Mouse (Mus musculus): ENCODE data around the gene Pus7. TPM values are rescaled to one million over a fixed set of nuclear protein-coding genes. Genes with fewer than 3 reads are reported as not detected.

The Pus7 gene
- total and polyA plus RNA-seq, 3 experiments = 35.3 to 62.9 (median 61.9) TPM

GRCm38 (mm10) chr5:23756368-23756767 lies 27.1 kb downstream of the Pus7 start:
- TF ChIP-seq CTCF (conservative IDR thresholded peaks at IDR 0.05 in 1 of 2, IDR thresholded peaks at IDR 0.05 in 1 of 2; ENCODE audit: low read depth in 2 of 2, low read length in 2 of 2) = peak; percentile 16 to 32; a peak in 1 of 4 replicates
- no peak for TF ChIP-seq MXI1 (IDR thresholded peaks at IDR 0.05; ENCODE audit: low read depth, low read length)
- TF ChIP-seq USF2 (conservative IDR thresholded peaks at IDR 0.05; ENCODE audit: low read depth, low read length) = no peak
- TF ChIP-seq BHLHE40 (IDR thresholded peaks at IDR 0.05; ENCODE audit: low read depth, low read length) = no peak
- DNase-seq (ENCODE audit: extremely low read depth) = no peak
- Histone ChIP-seq H3K4me3 (replicated peaks in 1 of 3; ENCODE audit: low read depth in 2 of 3, low read length in 2 of 3, poor library complexity in 1 of 3) (no peak overlapping the region), H3K36me3 (replicated peaks in 1 of 2; ENCODE audit: control insufficient read depth in 1 of 2, insufficient read depth in 1 of 2, low read length in 1 of 2) (peaks cover 51 to 85% of the 10 kb centered on the region in 2 experiments), H3K9me3 (replicated peaks; ENCODE audit: low read length) (peaks cover 2% of the 10 kb centered on the region), H3K4me2 (ENCODE audit: insufficient read depth, low read depth, poor library complexity, severe bottlenecking) (no peak overlapping the region), H3K4me1 (ENCODE audit: control insufficient read depth in 1 of 2, insufficient read depth in 2 of 2) (peaks cover 0 to 2% of the 10 kb centered on the region in 2 experiments; a peak in 2 of 4 replicates), H3K79me2 (replicated peaks; ENCODE audit: control insufficient read depth, extremely low read depth, insufficient read depth, poor library complexity, severe bottlenecking) (no peaks in the 10 kb centered on the region), H3K9ac (ENCODE audit: insufficient read depth, low read depth) (no peak overlapping the region), H3K27ac (ENCODE audit: insufficient read depth, low read depth) (no peak overlapping the region), H3K27me3 (replicated peaks) (no peaks in the 10 kb centered on the region)
- dilution Hi-C loops (cut with MboI; ENCODE audit: extremely low pct_ligation_motif_present, extremely low pct_unique_long_range_greater_than_20kb, low sequenced_read_pairs) = no loop called here
- in situ Hi-C loops (cut with MboI; ENCODE audit: low pct_ligation_motif_present, low pct_unique_long_range_greater_than_20kb, low sequenced_read_pairs) = loop anchor here (25.0 kb wide), 1 partner anchor 369 kb away; no protein-coding TSS in a partner anchor

- no peaks in the 10 kb centered on the region for H3K27me3 ChIP-seq (replicated peaks)
- no peak for TF ChIP-seq MAX (IDR thresholded peaks at IDR 0.05; ENCODE audit: low read length)
- TF ChIP-seq RCOR1 (conservative IDR thresholded peaks at IDR 0.05; ENCODE audit: low read depth, low read length) = no peak
- no peak for TF ChIP-seq JUND (conservative IDR thresholded peaks at IDR 0.05; ENCODE audit: low read depth, low read length)
- TF ChIP-seq CHD2 (IDR thresholded peaks at IDR 0.05; ENCODE audit: low read length) = no peak
- TF ChIP-seq TBP (conservative IDR thresholded peaks at IDR 0.05; ENCODE audit: low read depth, low read length) = no peak
- no peak for TF ChIP-seq ZMIZ1 (IDR thresholded peaks at IDR 0.05; ENCODE audit: low read depth, low read length)
- no peak for TF ChIP-seq NELFE (IDR thresholded peaks at IDR 0.05; ENCODE audit: low read depth, low read length)
- TF ChIP-seq MAZ (IDR thresholded peaks at IDR 0.05; ENCODE audit: low read depth, low read length) = no peak
- no peak for TF ChIP-seq USF1 (IDR thresholded peaks at IDR 0.05; ENCODE audit: low read depth, low read length)
- no peak overlapping the region for H3K9ac ChIP-seq (ENCODE audit: insufficient read depth, low read depth)
- no peak overlapping the region for H3K4me2 ChIP-seq (ENCODE audit: insufficient read depth, low read depth, poor library complexity, severe bottlenecking)
- dilution Hi-C loops (cut with MboI; ENCODE audit: extremely low pct_ligation_motif_present, extremely low pct_unique_long_range_greater_than_20kb, low sequenced_read_pairs) = no loop called here
- H3K27ac ChIP-seq (ENCODE audit: insufficient read depth, low read depth) = no peak overlapping the region
- H3K9me3 ChIP-seq (replicated peaks; ENCODE audit: low read length) = peaks cover 2% of the 10 kb centered on the region
- peaks cover 0 to 8% of the 10 kb centered on the region in 2 experiments; a peak in 2 of 4 replicates for H3K4me1 ChIP-seq (ENCODE audit: control insufficient read depth in 1 of 2, insufficient read depth in 2 of 2)
- no peaks in the 10 kb centered on the region for H3K79me2 ChIP-seq (replicated peaks; ENCODE audit: control insufficient read depth, extremely low read depth, insufficient read depth, poor library complexity, severe bottlenecking)
- in situ Hi-C loops (cut with MboI; ENCODE audit: low pct_ligation_motif_present, low pct_unique_long_range_greater_than_20kb, low sequenced_read_pairs) = loop anchor here (25.0 kb wide), 1 partner anchor 368 kb away; no protein-coding TSS in a partner anchor
- no peak for DNase-seq (ENCODE audit: extremely low read depth)
- H3K36me3 ChIP-seq (replicated peaks in 1 of 2; ENCODE audit: control insufficient read depth in 1 of 2, insufficient read depth in 1 of 2, low read length in 1 of 2) = peaks cover 54 to 87% of the 10 kb centered on the region in 2 experiments
- no peak overlapping the region for H3K4me3 ChIP-seq (replicated peaks in 1 of 3; ENCODE audit: low read depth in 2 of 3, low read length in 2 of 3, poor library complexity in 1 of 3)
Measured at GRCm38 (mm10) chr5:23755591-23755990, 27.9 kb downstream of the Pus7 start.

- Histone ChIP-seq H3K36me3 (replicated peaks in 1 of 2; ENCODE audit: control insufficient read depth in 1 of 2, insufficient read depth in 1 of 2, low read length in 1 of 2) (peaks cover 52 to 80% of the 10 kb centered on the region in 2 experiments), H3K27me3 (replicated peaks) (no peaks in the 10 kb centered on the region), H3K9me3 (replicated peaks; ENCODE audit: low read length) (no peaks in the 10 kb centered on the region), H3K4me3 (replicated peaks in 1 of 3; ENCODE audit: low read depth in 2 of 3, low read length in 2 of 3, poor library complexity in 1 of 3) (no peak overlapping the region), H3K4me1 (ENCODE audit: control insufficient read depth in 1 of 2, insufficient read depth in 2 of 2) (peaks cover 0 to 8% of the 10 kb centered on the region in 2 experiments; a peak in 2 of 4 replicates), H3K27ac (ENCODE audit: insufficient read depth, low read depth) (no peak overlapping the region), H3K79me2 (replicated peaks; ENCODE audit: control insufficient read depth, extremely low read depth, insufficient read depth, poor library complexity, severe bottlenecking) (no peaks in the 10 kb centered on the region), H3K4me2 (ENCODE audit: insufficient read depth, low read depth, poor library complexity, severe bottlenecking) (no peak overlapping the region), H3K9ac (ENCODE audit: insufficient read depth, low read depth) (no peak overlapping the region)
- in situ Hi-C loops (cut with MboI; ENCODE audit: low pct_ligation_motif_present, low pct_unique_long_range_greater_than_20kb, low sequenced_read_pairs) (loop anchor here (5.0 to 25.0 kb wide), 2 partner anchors 38 to 363 kb away; no protein-coding TSS in a partner anchor), dilution Hi-C loops (cut with MboI; ENCODE audit: extremely low pct_ligation_motif_present, extremely low pct_unique_long_range_greater_than_20kb, low sequenced_read_pairs) (no loop called here)
- TF ChIP-seq ETS1 (conservative IDR thresholded peaks at IDR 0.05; ENCODE audit: low read depth, low read length) (no peak), RAD21 (IDR thresholded peaks at IDR 0.05; ENCODE audit: low read depth, low read length) (peak; percentile 10), CHD1 (IDR thresholded peaks at IDR 0.05; ENCODE audit: low read depth, low read length) (no peak), PAX5 (IDR thresholded peaks at IDR 0.05; ENCODE audit: low read length) (no peak)
- no peak for DNase-seq (ENCODE audit: extremely low read depth)
Measured at GRCm38 (mm10) chr5:23749882-23750281, 33.6 kb downstream of the Pus7 start.
